Mouse (Mus musculus): ENCODE results near the gene Neb. TPM values are rescaled to one million over a fixed set of nuclear protein-coding genes. Genes with fewer than 3 reads are reported as not detected.

The Neb gene
- polyA plus RNA-seq, 1 experiment from 2014 or later, result 2.2 TPM

- no peak overlapping the region for H3K9ac ChIP-seq (ENCODE audit: low read length)
- H3K9me3 ChIP-seq (ENCODE audit: control insufficient read depth, low read length), result no peaks in the 10 kb centered on the region
- no peak overlapping the region for H3K4me2 ChIP-seq (ENCODE audit: low read length)
- no peaks in the 10 kb centered on the region for H3K36me3 ChIP-seq (ENCODE audit: control insufficient read depth, insufficient read depth, low read length)
- H3K4me1 ChIP-seq (ENCODE audit: control insufficient read depth in 2 of 2, insufficient read depth in 2 of 2, low read length in 2 of 2), result no peaks in the 10 kb centered on the region
- H3K27ac ChIP-seq (replicated peaks in 1 of 2; ENCODE audit: control insufficient read depth in 1 of 2, insufficient read depth in 1 of 2, low read depth in 2 of 2, low read length in 2 of 2), result no peak overlapping the region
- 42% methylated on average over 3 of the region's 3 CpGs for WGBS
- no peaks in the 10 kb centered on the region for H3K27me3 ChIP-seq (ENCODE audit: control insufficient read depth, insufficient read depth, low read length)
- no peak for ATAC-seq (ENCODE audit: insufficient number of reproducible peaks, insufficient read depth, low FRiP score, low read depth)
- no peak overlapping the region for H3K4me3 ChIP-seq (ENCODE audit: control insufficient read depth in 1 of 2, insufficient read depth in 1 of 2, low read depth in 1 of 2, low read length in 2 of 2)
Measured at GRCm38 (mm10) chr2:52227584-52227983, 150.7 kb downstream of the Neb start.

DNA sequence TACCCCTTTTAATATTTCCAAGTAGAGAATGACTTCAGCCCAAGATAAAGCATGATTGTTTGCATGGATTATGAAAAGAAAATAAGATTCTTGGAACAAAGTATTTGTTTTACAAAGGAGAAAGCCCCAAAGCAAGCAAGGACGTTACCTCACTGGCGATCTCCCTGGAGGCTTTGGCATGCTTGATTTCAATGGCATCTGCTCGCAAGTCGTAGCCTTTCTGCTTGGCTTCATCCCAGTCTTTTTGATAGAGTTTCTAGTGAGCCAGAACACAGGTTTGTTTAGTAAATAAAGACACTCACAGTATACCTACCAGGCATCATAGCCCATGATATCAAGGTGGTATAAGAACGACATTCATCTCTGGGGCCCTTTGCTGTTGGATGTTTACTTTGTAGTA is 153.9 kb downstream of the Neb start:
- Histone ChIP-seq H3K36me3 (ENCODE audit: control insufficient read depth, insufficient read depth, low read length) (no peaks in the 10 kb centered on the region), H3K27ac (replicated peaks in 1 of 2; ENCODE audit: control insufficient read depth in 1 of 2, insufficient read depth in 1 of 2, low read depth in 2 of 2, low read length in 2 of 2) (no peak overlapping the region), H3K4me2 (ENCODE audit: low read length) (no peak overlapping the region), H3K27me3 (ENCODE audit: control insufficient read depth, insufficient read depth, low read length) (no peaks in the 10 kb centered on the region), H3K9ac (ENCODE audit: low read length) (no peak overlapping the region), H3K4me1 (ENCODE audit: control insufficient read depth in 2 of 2, insufficient read depth in 2 of 2, low read length in 2 of 2) (no peaks in the 10 kb centered on the region), H3K4me3 (ENCODE audit: control insufficient read depth in 1 of 2, insufficient read depth in 1 of 2, low read depth in 1 of 2, low read length in 2 of 2) (no peak overlapping the region), H3K9me3 (ENCODE audit: control insufficient read depth, low read length) (no peaks in the 10 kb centered on the region)
- ATAC-seq (ENCODE audit: insufficient number of reproducible peaks, insufficient read depth, low FRiP score, low read depth), result no peak
- WGBS, result 84% methylated on average over 5 of the region's 5 CpGs

GRCm38 (mm10) chr2:52220074-52220473 is 158.2 kb downstream of the Neb start:
- Histone ChIP-seq H3K4me2 (ENCODE audit: low read length) (no peak overlapping the region), H3K9ac (ENCODE audit: low read length) (no peak overlapping the region), H3K27me3 (ENCODE audit: control insufficient read depth, insufficient read depth, low read length) (no peaks in the 10 kb centered on the region), H3K9me3 (ENCODE audit: control insufficient read depth, low read length) (no peaks in the 10 kb centered on the region), H3K36me3 (ENCODE audit: control insufficient read depth, insufficient read depth, low read length) (no peaks in the 10 kb centered on the region), H3K4me3 (ENCODE audit: control insufficient read depth in 1 of 2, insufficient read depth in 1 of 2, low read depth in 1 of 2, low read length in 2 of 2) (no peak overlapping the region), H3K4me1 (ENCODE audit: control insufficient read depth in 2 of 2, insufficient read depth in 2 of 2, low read length in 2 of 2) (no peaks in the 10 kb centered on the region), H3K27ac (replicated peaks in 1 of 2; ENCODE audit: control insufficient read depth in 1 of 2, insufficient read depth in 1 of 2, low read depth in 2 of 2, low read length in 2 of 2) (no peak overlapping the region)
- ATAC-seq (ENCODE audit: insufficient number of reproducible peaks, insufficient read depth, low FRiP score, low read depth), result no peak
- WGBS, result 44% methylated on average over 8 of the region's 8 CpGs

DNA sequence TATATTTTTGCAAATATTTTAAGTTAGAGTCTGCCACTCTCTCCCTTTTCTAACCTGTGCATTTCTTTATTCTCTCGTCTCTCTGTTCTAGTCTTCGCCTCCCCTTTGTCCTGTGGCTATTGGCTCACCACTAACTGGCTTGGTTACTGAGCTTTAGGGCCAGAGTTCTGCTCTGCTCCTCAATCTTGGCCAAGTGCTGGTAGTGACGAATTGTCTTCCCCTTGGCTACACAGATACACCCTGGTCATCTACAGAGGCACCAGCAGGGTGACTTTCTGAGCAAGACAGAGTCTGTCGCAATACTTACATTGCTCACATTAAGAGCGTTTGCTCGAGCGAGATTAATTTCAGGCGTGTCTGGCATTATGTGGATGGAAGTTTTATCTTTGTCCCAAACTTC is 162.3 kb downstream of the Neb start:
- H3K4me2 ChIP-seq (ENCODE audit: low read length), result no peak overlapping the region
- ATAC-seq (ENCODE audit: insufficient number of reproducible peaks, insufficient read depth, low FRiP score, low read depth), result no peak
- 91% methylated on average over 8 of the region's 8 CpGs for WGBS
- H3K27ac ChIP-seq (replicated peaks in 1 of 2; ENCODE audit: control insufficient read depth in 1 of 2, insufficient read depth in 1 of 2, low read depth in 2 of 2, low read length in 2 of 2), result no peak overlapping the region
- no peaks in the 10 kb centered on the region for H3K9me3 ChIP-seq (ENCODE audit: control insufficient read depth, low read length)
- no peak overlapping the region for H3K4me3 ChIP-seq (ENCODE audit: control insufficient read depth in 1 of 2, insufficient read depth in 1 of 2, low read depth in 1 of 2, low read length in 2 of 2)
- peaks cover 0 to 5% of the 10 kb centered on the region in 2 experiments; a peak in 2 of 4 replicates for H3K4me1 ChIP-seq (ENCODE audit: control insufficient read depth in 2 of 2, insufficient read depth in 2 of 2, low read length in 2 of 2)
- H3K36me3 ChIP-seq (ENCODE audit: control insufficient read depth, insufficient read depth, low read length), result no peaks in the 10 kb centered on the region
- no peak overlapping the region for H3K9ac ChIP-seq (ENCODE audit: low read length)
- no peaks in the 10 kb centered on the region for H3K27me3 ChIP-seq (ENCODE audit: control insufficient read depth, insufficient read depth, low read length)

GRCm38 (mm10) chr2:52212561-52212961 is 165.7 kb downstream of the Neb start:
- H3K9me3 ChIP-seq (ENCODE audit: control insufficient read depth, low read length), result no peaks in the 10 kb centered on the region
- H3K9ac ChIP-seq (ENCODE audit: low read length), result no peak overlapping the region
- no peak overlapping the region for H3K27ac ChIP-seq (replicated peaks in 1 of 2; ENCODE audit: control insufficient read depth in 1 of 2, insufficient read depth in 1 of 2, low read depth in 2 of 2, low read length in 2 of 2)
- H3K4me1 ChIP-seq (ENCODE audit: control insufficient read depth in 2 of 2, insufficient read depth in 2 of 2, low read length in 2 of 2), result peaks cover 0 to 5% of the 10 kb centered on the region in 2 experiments; a peak in 2 of 4 replicates
- H3K4me2 ChIP-seq (ENCODE audit: low read length), result no peak overlapping the region
- H3K36me3 ChIP-seq (ENCODE audit: control insufficient read depth, insufficient read depth, low read length), result no peaks in the 10 kb centered on the region
- H3K4me3 ChIP-seq (ENCODE audit: control insufficient read depth in 1 of 2, insufficient read depth in 1 of 2, low read depth in 1 of 2, low read length in 2 of 2), result no peak overlapping the region
- H3K27me3 ChIP-seq (ENCODE audit: control insufficient read depth, insufficient read depth, low read length), result no peaks in the 10 kb centered on the region
- WGBS, result 85% methylated on average over 11 of the region's 11 CpGs
- no peak for ATAC-seq (ENCODE audit: insufficient number of reproducible peaks, insufficient read depth, low FRiP score, low read depth)

DNA sequence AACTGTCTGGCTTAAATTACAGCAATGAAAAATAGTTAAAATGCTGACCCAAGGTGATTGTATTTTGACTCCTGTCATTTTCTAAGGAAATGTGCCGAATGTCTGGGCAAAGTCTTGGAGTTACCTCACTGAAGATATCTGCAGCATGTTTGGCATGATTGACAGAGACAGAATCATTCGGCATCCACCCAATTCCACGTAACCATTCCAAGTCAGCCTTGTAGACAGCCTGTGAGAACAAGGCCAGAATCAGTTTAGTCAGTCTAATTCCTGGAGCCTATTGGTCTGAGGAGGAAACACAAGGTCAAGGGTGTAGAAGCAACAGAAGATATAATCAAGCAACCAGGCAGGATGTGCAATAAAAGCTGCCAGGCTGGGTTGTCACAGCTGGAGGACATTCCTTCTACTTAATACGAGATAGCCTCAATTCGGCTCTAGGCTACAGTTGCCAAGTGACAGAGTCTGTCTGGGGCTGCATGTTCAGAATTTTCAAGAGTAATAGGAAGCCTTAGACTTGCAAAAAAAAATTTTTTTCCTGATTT is 166.8 kb downstream of the Neb start:
- Histone ChIP-seq H3K27ac (replicated peaks in 1 of 2; ENCODE audit: control insufficient read depth in 1 of 2, insufficient read depth in 1 of 2, low read depth in 2 of 2, low read length in 2 of 2) (no peak overlapping the region), H3K27me3 (ENCODE audit: control insufficient read depth, insufficient read depth, low read length) (no peaks in the 10 kb centered on the region), H3K36me3 (ENCODE audit: control insufficient read depth, insufficient read depth, low read length) (no peaks in the 10 kb centered on the region), H3K9me3 (ENCODE audit: control insufficient read depth, low read length) (no peaks in the 10 kb centered on the region), H3K4me2 (ENCODE audit: low read length) (no peak overlapping the region), H3K4me3 (ENCODE audit: control insufficient read depth in 1 of 2, insufficient read depth in 1 of 2, low read depth in 1 of 2, low read length in 2 of 2) (no peak overlapping the region), H3K4me1 (ENCODE audit: control insufficient read depth in 2 of 2, insufficient read depth in 2 of 2, low read length in 2 of 2) (peaks cover 0 to 5% of the 10 kb centered on the region in 2 experiments; a peak in 2 of 4 replicates), H3K9ac (ENCODE audit: low read length) (no peak overlapping the region)
- WGBS, result 43% methylated on average over 5 of the region's 5 CpGs
- no peak for ATAC-seq (ENCODE audit: insufficient number of reproducible peaks, insufficient read depth, low FRiP score, low read depth)

GRCm38 (mm10) chr2:52210685-52211084 is 167.6 kb downstream of the Neb start:
- Histone ChIP-seq H3K4me1 (ENCODE audit: control insufficient read depth in 2 of 2, insufficient read depth in 2 of 2, low read length in 2 of 2) (peaks cover 0 to 5% of the 10 kb centered on the region in 2 experiments; a peak in 2 of 4 replicates), H3K9me3 (ENCODE audit: control insufficient read depth, low read length) (no peaks in the 10 kb centered on the region), H3K27ac (replicated peaks in 1 of 2; ENCODE audit: control insufficient read depth in 1 of 2, insufficient read depth in 1 of 2, low read depth in 2 of 2, low read length in 2 of 2) (no peak overlapping the region), H3K36me3 (ENCODE audit: control insufficient read depth, insufficient read depth, low read length) (no peaks in the 10 kb centered on the region), H3K4me2 (ENCODE audit: low read length) (no peak overlapping the region), H3K4me3 (ENCODE audit: control insufficient read depth in 1 of 2, insufficient read depth in 1 of 2, low read depth in 1 of 2, low read length in 2 of 2) (no peak overlapping the region), H3K27me3 (ENCODE audit: control insufficient read depth, insufficient read depth, low read length) (no peaks in the 10 kb centered on the region), H3K9ac (ENCODE audit: low read length) (no peak overlapping the region)
- WGBS, result 84% methylated on average over 7 of the region's 7 CpGs
- ATAC-seq (ENCODE audit: insufficient number of reproducible peaks, insufficient read depth, low FRiP score, low read depth), result no peak

- no peaks in the 10 kb centered on the region for H3K36me3 ChIP-seq (ENCODE audit: control insufficient read depth, insufficient read depth, low read length)
- WGBS, result 82% methylated on average over 4 of the region's 4 CpGs
- no peak overlapping the region for H3K4me3 ChIP-seq (ENCODE audit: control insufficient read depth in 1 of 2, insufficient read depth in 1 of 2, low read depth in 1 of 2, low read length in 2 of 2)
- H3K9me3 ChIP-seq (ENCODE audit: control insufficient read depth, low read length), result no peaks in the 10 kb centered on the region
- no peak overlapping the region for H3K4me2 ChIP-seq (ENCODE audit: low read length)
- no peak for ATAC-seq (ENCODE audit: insufficient number of reproducible peaks, insufficient read depth, low FRiP score, low read depth)
- H3K27me3 ChIP-seq (ENCODE audit: control insufficient read depth, insufficient read depth, low read length), result no peaks in the 10 kb centered on the region
- no peaks in the 10 kb centered on the region for H3K4me1 ChIP-seq (ENCODE audit: control insufficient read depth in 2 of 2, insufficient read depth in 2 of 2, low read length in 2 of 2)
- no peak overlapping the region for H3K27ac ChIP-seq (replicated peaks in 1 of 2; ENCODE audit: control insufficient read depth in 1 of 2, insufficient read depth in 1 of 2, low read depth in 2 of 2, low read length in 2 of 2)
- H3K9ac ChIP-seq (ENCODE audit: low read length), result no peak overlapping the region
Measured at GRCm38 (mm10) chr2:52204992-52205391, 173.3 kb downstream of the Neb start.

All from heart, embryonic 14.5 days (tissue).